Mouse (Mus musculus): ENCODE measurements around the gene Gm7137.
"Not testable (repeated sequence)": the region's sequence is repeated elsewhere in the genome, so short reads cannot be mapped to it uniquely, and the experiment has no call there.

The Gm7137 gene

DNA sequence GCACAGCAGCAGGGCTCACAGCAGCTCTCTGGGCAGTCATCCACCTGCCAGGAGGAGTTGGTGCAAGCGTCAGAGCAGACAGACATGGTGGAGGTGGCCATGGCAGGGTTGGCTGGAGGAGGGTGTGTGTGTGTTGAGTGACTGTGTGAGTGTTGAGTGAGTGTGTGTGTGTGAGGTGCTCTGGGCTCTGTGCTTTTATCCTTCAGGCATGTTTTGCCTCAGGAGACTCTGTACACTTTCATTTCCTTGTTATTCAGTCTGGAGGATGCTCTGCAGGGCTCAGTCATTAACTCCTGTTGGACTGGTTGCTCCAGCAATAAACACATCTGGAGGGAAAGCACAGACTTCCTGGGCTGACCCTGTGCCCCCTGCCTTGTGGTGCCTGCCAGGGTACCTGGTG, 36.7 kb downstream of the Gm7137 start, which contains the start of gene Gm9736:
Gene Gm9736, minus strand, starts transcription at position 101 of the 400 bp plus-strand sequence.
- DNase-seq (ENCODE audit: low spot score) = not testable (repeated sequence)

DNA sequence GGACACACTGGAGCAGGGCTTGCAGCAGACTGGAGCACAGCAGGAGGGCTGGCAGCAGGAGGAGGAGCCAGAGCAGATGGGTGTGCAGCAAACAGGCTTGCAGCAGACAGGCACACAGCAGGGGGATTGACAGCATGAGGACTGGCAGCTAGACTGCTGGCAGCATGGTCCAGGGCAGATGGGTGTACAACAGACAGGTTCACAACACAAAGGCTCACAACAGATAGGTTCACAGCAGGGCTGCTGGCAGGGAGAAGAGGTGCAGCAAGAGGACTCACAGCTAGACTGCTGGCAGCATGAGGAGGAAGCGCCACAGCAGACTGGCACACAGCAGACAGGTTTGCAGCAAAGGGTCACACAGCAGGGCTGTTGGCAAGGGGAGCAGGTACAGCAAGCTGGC, 37.3 kb downstream of the Gm7137 start:
- not testable (repeated sequence) for DNase-seq (ENCODE audit: low spot score)

GRCm38 (mm10) chr10:77741924-77742688, 45.9 kb downstream of the Gm7137 start, which contains the start of gene Gm18596:
Gene Gm18596 (minus strand): TSS chr10:77742638.
- DNase-seq (ENCODE audit: low spot score) = not testable (repeated sequence)

DNA sequence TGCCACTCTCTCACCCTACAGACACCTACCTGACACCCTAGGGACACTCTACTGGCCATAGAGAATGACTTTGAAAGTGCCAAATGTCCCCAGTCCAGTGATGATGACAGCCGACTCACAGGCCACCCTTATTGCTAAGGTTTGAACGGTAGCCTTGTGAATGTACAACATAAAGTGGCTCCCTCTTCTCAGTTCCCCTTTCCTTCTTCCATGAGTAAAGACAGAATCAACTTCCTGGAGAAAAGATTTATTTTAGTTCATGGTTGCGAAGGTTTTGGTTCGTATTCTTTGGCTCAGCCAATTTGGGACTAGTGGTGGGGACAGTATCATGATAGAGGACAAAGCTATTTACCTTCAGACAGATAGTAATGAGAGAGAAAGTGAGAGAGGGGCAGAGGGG, 49.1 kb downstream of the Gm7137 start:
- DNase-seq (ENCODE audit: low spot score) = no peak
